Mouse (Mus musculus) brain, embryonic 14.5 days (tissue): ENCODE data around the gene Elp6.

ENCODE experiments used
- CTCF ChIP-seq: fragments of 200-500 bp; IDR thresholded peaks from 2 replicates; pipeline ENCODE4 v1.5.1; 2012; ENCODE audit warnings: inconsistent platforms, mild to moderate bottlenecking, moderate library complexity, borderline replicate concordance; ENCODE audit not compliant: insufficient read depth, insufficient read length; ENCODE audit errors: extremely low read depth
- POLR2A ChIP-seq: fragments of 200-500 bp; IDR thresholded peaks from 2 replicates; pipeline ENCODE4 v1.6.1; 2012; ENCODE audit warnings: mild to moderate bottlenecking, inconsistent platforms, borderline replicate concordance; ENCODE audit not compliant: poor library complexity, insufficient read depth, insufficient read length, severe bottlenecking; ENCODE audit errors: extremely low read depth

- TF ChIP-seq CTCF (no peak), POLR2A (no peak)
Measured at GRCm38 (mm10) chr9:110330341-110330740, 25.4 kb downstream of the Elp6 start.
